Mouse (Mus musculus) limb, embryonic 11.5 days (tissue): ENCODE results near the gene Laptm4a. TPM values are rescaled to one million over a fixed set of nuclear protein-coding genes. Genes with fewer than 3 reads are reported as not detected.
A peak's percentile ranks its signal among the peaks of the same experiment; 100 is the strongest.

Experiments
- ATAC-seq: fragments of 200-750 bp; cut with Nextera tagmentation; 2 replicates; pipeline ENCODE4 v1.8.0; 2017; ENCODE audit warnings: low read depth; ENCODE audit not compliant: insufficient number of reproducible peaks, low FRiP score, low TSS enrichment
- DNase-seq: peaks from one replicate; pipeline ENCODE4 v3.0.0-alpha.2; 2015; ENCODE audit warnings: low spot score
- H3K27ac ChIP-seq: fragments of 300-500 bp; sonication (generic); replicated peaks from 2 replicates; pipeline ENCODE4 v1.5.1; 2014; ENCODE audit warnings: low read depth, mild to moderate bottlenecking, low read length
- H3K27me3 ChIP-seq: fragments of 300-500 bp; sonication (generic); 2 replicates; pipeline ENCODE4 v1.6.1; 2014; ENCODE audit warnings: mild to moderate bottlenecking, low read length, mixed read lengths; ENCODE audit not compliant: control insufficient read depth, insufficient read depth
- H3K36me3 ChIP-seq: fragments of 300-500 bp; sonication (generic); 2 replicates; pipeline ENCODE4 v1.6.1; 2014; ENCODE audit warnings: mild to moderate bottlenecking, low read length, moderate library complexity, mixed read lengths; ENCODE audit not compliant: control insufficient read depth, insufficient read depth
- H3K4me1 ChIP-seq: fragments of 300-500 bp; sonication (generic); 2 replicates; pipeline ENCODE4 v1.6.1; 2014; ENCODE audit warnings: low read length, mixed read lengths; ENCODE audit not compliant: control insufficient read depth, insufficient read depth
- H3K4me2 ChIP-seq: fragments of 300-500 bp; sonication (generic); 2 replicates; pipeline ENCODE4 v1.6.1; 2014; ENCODE audit warnings: low read depth, mild to moderate bottlenecking, moderate library complexity; ENCODE audit not compliant: severe bottlenecking
- H3K4me3 ChIP-seq: fragments of 300-500 bp; sonication (generic); 2 replicates; pipeline ENCODE4 v1.5.1; 2014; ENCODE audit warnings: low read depth, low read length
- H3K9ac ChIP-seq: fragments of 300-500 bp; sonication (generic); 2 replicates; pipeline ENCODE4 v1.6.1; 2014; ENCODE audit warnings: mild to moderate bottlenecking, low read length
- H3K9me3 ChIP-seq: fragments of 300-500 bp; sonication (generic); 2 replicates; pipeline ENCODE4 v1.6.1; 2016; ENCODE audit warnings: low read length; ENCODE audit not compliant: control insufficient read depth
- WGBS: fragments of 180-500 bp; shearing (Covaris S2); extraction: QIAGEN DNeasy Blood & Tissue Kit; methylation state at CpG from one replicate; pipeline ENCODE4 v1.1.7; 2014; 5-methylcytosine and 5-hydroxymethylcytosine counted together
- polyA plus RNA-seq: library from polyadenylated mRNA; unstranded; fragments of >200 nt; fragmentation: Nextera tagmentation; extraction: Ambion mirVana; gene quantifications from 2 replicates; pipeline ENCODE4 v1.2.1, GENCODE M21; 2014

Gene Laptm4a
- polyA plus RNA-seq, 1 experiment from 2014 or later = 202 TPM

DNA sequence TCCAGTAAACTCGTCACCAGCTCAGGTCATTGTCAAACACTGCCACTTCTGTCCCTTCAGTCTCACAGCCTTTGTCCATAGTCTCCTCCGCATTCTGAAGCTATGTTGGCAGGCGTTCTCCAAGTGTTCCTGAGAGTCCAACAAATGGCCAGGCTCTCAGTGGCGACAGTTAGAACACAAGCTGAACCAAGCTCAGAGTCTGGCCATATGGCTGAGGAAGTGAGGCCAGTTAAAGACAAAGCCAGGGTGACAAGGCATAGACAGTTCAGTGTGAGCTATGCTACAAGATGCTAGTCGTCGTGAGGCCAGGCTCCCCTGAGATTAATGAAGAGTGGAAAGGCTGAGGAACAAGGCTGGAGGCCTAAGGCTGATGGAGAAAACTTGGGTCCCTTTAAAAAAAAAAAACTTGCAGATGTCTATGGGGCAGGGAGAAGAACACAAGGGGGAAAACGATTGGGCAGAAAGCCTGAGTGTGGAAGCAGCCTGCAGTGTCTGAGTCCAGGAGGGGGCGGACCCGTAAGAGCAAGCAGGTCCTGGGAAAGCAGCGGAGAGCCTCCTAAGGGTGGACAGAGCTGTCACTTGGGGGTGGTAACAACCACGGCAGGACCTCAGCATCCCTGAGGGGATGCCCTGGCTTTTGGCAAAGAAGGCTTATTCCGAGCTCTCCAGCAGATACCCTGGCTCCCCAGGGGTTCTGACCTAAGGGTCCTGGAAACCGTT, 36.9 kb upstream of the Laptm4a start:
- peak overlapping the region; percentile 43; the same call in 1 of the 2 replicates for H3K27ac ChIP-seq
- no peaks in the 10 kb centered on the region for H3K36me3 ChIP-seq
- DNase-seq (no peak), ATAC-seq (peak; percentile 14; the same call in 1 of the 2 replicates)
- 19% methylated on average over 13 of the region's 13 CpGs for WGBS
- no peaks in the 10 kb centered on the region for H3K9me3 ChIP-seq
- peaks cover 16% of the 10 kb centered on the region for H3K4me1 ChIP-seq
- no peaks in the 10 kb centered on the region for H3K27me3 ChIP-seq
- no peak overlapping the region for H3K4me3 ChIP-seq
- no peak overlapping the region for H3K9ac ChIP-seq
- H3K4me2 ChIP-seq = peak overlapping the region; percentile 13; the same call in 1 of the 2 replicates

DNA sequence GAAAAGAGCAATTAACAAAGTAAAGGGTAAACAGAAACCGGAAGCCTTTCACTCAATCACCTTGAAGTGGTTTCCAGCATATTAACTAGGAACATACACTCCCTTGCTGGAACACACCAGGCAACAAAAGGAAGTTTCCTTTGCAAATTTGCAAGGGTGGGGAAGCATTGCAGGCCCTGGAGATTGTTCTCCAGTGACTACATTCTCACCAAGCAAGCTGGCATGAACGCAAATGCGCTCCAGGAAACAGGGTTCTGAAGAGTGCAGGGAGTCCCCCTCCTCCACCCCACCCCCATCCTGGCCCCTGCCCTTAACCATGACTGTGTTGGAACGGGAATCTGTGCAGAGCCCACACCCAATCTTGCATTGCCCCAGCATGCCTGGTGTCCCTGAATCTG, 36.3 kb upstream of the Laptm4a start:
- H3K4me1 ChIP-seq = peaks cover 16% of the 10 kb centered on the region
- ATAC-seq (no peak), DNase-seq (peak; percentile 58)
- no peak overlapping the region for H3K9ac ChIP-seq
- no peak overlapping the region for H3K4me3 ChIP-seq
- H3K27ac ChIP-seq = peak overlapping the region; percentile 43
- 3% methylated on average over 4 of the region's 4 CpGs for WGBS
- H3K36me3 ChIP-seq = no peaks in the 10 kb centered on the region
- peak overlapping the region; percentile 13; the same call in 1 of the 2 replicates for H3K4me2 ChIP-seq
- H3K9me3 ChIP-seq = no peaks in the 10 kb centered on the region
- H3K27me3 ChIP-seq = no peaks in the 10 kb centered on the region

DNA sequence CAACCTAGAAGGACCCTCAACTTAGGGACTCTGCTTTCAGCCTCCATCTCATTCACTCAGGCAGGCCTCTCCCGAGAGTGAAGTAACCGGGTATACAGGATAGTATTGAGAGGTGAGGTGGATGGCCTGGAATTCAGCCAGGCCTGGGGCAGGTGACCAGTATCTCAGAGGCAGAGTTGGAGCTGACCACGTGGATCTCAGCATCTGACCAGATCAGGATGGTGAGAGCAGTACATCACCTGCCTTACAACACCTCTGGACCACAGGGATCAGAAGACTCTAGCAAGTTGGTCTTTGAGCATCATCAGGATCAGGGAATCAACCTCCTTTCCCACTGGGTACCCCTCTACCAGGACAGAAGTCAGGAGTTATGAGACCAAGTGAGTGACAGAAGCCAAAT, 35.5 kb upstream of the Laptm4a start:
- Histone ChIP-seq H3K36me3 (no peaks in the 10 kb centered on the region), H3K27ac (no peak overlapping the region), H3K27me3 (no peaks in the 10 kb centered on the region), H3K4me2 (no peak overlapping the region), H3K4me1 (peaks cover 11% of the 10 kb centered on the region), H3K4me3 (no peak overlapping the region), H3K9me3 (no peaks in the 10 kb centered on the region), H3K9ac (no peak overlapping the region)
- no peak for ATAC-seq
- WGBS = 70% methylated on average over 3 of the region's 3 CpGs
- no peak for DNase-seq

DNA sequence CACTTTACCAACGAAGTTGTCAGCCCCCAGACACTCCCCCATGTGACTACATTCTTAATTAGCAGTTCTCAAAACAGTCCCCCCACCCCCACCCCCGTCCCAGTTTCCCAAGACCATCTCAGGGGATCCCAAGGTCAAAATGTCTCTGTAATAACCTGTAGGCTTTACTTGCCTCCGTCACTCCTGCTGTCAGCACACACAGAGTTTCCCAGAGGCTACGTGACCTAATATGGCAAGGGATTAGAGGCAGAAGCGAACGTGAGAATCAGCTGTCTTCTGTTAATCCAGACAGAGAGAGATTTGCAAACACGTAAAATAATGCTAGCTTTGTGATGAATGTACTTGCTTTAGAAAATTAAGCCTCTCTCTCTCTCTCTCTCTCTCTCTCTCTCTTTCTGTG, 33.0 kb upstream of the Laptm4a start:
- no peaks in the 10 kb centered on the region for H3K9me3 ChIP-seq
- H3K4me1 ChIP-seq = peaks cover 12% of the 10 kb centered on the region
- DNase-seq (no peak), ATAC-seq (no peak)
- H3K27me3 ChIP-seq = no peaks in the 10 kb centered on the region
- H3K4me3 ChIP-seq = no peak overlapping the region
- H3K36me3 ChIP-seq = no peaks in the 10 kb centered on the region
- H3K27ac ChIP-seq = no peak overlapping the region
- H3K9ac ChIP-seq = no peak overlapping the region
- H3K4me2 ChIP-seq = no peak overlapping the region
- 33% methylated on average over 7 of the region's 7 CpGs for WGBS

DNA sequence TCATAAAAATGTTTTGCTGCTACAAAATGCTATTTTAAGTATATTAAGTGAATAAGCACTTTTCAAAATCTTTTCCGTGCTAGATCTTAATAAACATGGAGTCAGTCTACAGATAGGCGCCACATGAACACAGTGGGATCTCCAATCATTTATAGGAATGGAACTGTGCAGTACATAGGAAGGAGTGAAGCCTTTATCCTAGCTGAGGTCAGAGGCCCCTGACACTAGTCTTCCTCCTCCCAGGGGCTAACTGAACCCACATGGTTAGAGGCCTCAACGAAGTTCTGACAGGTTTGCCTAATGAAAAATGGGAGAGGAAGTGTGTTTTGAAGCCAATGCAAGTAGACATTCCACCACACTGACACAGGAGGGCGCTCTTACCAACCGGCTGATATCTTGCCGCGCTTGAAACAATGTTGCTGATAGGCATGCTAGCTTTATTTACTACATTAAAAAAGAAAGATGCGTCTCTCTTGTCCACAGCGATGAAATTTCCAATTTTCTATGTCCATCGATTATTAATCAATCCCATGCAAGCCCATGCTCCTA, 32.3 kb upstream of the Laptm4a start:
- no peak for ATAC-seq
- H3K27ac ChIP-seq = no peak overlapping the region

DNA sequence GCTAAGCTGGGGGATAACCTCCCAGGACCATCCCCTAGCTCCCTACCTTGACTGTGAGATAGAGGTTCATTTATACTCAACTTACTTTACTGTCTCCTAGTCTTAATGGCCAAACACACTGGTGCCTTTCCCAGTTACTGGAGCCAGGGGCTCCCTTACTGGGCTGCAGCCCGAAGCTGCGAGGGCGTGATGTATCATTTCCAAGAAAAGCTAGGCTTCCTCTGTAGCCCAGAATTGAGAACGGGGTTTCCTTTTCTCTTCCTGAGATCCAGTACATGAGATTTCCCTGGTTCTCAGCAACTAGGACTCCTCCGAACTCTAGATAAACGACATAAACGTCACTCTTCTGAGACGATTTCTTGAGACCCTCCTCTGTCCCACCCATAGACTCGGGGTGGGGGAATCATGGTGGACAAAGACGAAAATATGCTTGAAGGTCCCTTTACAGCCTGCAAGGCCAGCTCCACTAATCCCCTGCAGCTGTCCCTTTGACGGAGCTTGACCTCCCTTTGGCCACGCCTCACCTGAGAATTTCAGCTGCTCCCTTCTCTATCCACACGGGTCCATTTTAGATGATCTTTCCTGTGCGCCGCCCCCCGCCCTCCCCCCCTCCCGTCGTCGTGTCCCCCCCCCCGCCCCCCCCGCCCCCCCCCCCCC, 28.5 kb upstream of the Laptm4a start:
- WGBS = 48% methylated on average over 14 of the region's 21 CpGs
- H3K36me3 ChIP-seq = no peaks in the 10 kb centered on the region
- no peaks in the 10 kb centered on the region for H3K9me3 ChIP-seq
- no peaks in the 10 kb centered on the region for H3K27me3 ChIP-seq
- H3K4me2 ChIP-seq = no peak overlapping the region
- ATAC-seq = no peak
- H3K9ac ChIP-seq = no peak overlapping the region
- no peak overlapping the region for H3K27ac ChIP-seq
- H3K4me1 ChIP-seq = peaks cover 5% of the 10 kb centered on the region
- no peak for DNase-seq
- no peak overlapping the region for H3K4me3 ChIP-seq

More for the DNA sequence above, 32.3 kb upstream of the Laptm4a start:
- no peak overlapping the region for H3K9ac ChIP-seq
- no peak overlapping the region for H3K4me2 ChIP-seq
- H3K4me3 ChIP-seq = no peak overlapping the region
- H3K4me1 ChIP-seq = peaks cover 14% of the 10 kb centered on the region
- H3K9me3 ChIP-seq = no peaks in the 10 kb centered on the region
- WGBS = 16% methylated on average over 10 of the region's 10 CpGs
- DNase-seq = peak; percentile 86
- no peaks in the 10 kb centered on the region for H3K36me3 ChIP-seq
- no peaks in the 10 kb centered on the region for H3K27me3 ChIP-seq

DNA sequence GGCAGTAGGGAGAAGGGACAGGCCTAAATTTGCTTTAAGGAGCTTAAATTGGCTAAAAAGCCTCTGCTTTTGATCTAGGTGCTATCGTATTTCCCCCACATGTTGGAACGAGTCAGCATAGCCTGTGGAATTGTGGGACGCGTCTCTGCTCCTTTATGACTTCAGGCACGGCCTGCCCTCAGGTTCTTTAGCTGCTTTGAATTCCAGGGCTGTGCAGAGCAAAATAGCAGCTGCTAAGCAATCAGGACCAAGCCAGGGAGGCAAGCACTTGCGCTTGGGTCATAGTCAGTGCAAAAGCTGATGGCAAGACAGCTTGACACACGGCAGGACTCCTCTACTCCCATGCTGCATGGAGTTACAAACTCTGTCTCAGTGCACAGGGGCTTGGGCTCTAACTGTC, 24.3 kb upstream of the Laptm4a start:
- ATAC-seq = no peak
- no peaks in the 10 kb centered on the region for H3K9me3 ChIP-seq
- H3K4me3 ChIP-seq = no peak overlapping the region
- no peaks in the 10 kb centered on the region for H3K36me3 ChIP-seq
- H3K27ac ChIP-seq = peak overlapping the region; percentile 36; the same call in 1 of the 2 replicates
- no peak overlapping the region for H3K4me2 ChIP-seq
- 11% methylated on average over 7 of the region's 7 CpGs for WGBS
- peak; percentile 59 for DNase-seq
- no peaks in the 10 kb centered on the region for H3K27me3 ChIP-seq
- no peak overlapping the region for H3K9ac ChIP-seq
- peaks cover 15% of the 10 kb centered on the region for H3K4me1 ChIP-seq

DNA sequence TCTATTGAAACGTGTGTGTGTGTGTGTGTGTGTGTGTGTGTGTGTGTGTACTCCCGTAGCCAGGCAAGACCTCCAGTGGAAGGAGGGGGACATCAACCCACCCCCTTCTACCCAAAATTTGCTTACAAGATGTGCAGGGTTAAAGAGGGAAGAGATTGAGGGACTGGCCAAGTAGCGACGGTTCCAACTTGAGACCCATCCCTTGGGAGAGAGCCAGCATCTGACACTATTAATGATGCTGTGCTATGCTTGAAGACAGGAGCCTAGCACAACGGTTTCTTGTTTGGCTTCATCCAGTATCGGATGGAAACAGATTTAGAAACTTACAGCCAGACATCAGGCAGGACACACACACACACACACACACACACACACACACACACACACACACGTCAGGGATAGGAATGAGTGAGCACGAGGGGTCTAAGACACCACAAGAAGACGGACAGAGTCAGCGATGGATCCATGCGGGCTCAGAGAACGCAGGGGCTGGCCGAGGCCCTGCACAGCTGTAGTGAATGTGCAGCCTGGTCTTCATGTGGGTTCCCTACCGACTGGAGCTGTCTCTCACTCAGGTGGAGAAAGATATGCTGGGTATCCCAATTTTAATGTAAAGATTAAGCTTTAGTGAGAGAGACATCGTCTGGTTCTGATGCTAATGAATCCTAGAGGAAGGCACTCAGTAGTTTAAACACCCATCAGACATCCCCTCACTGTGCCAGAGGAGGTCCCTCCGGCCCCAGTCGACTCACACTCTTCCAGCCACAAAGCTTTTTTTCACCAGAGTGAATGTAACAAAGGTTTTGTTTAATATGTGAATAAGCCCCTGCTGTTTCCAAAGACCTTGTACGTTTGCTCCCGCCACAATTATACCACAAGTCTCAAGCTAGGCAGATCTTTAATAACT, 22.3 kb upstream of the Laptm4a start:
- no peaks in the 10 kb centered on the region for H3K36me3 ChIP-seq
- H3K9me3 ChIP-seq = no peaks in the 10 kb centered on the region
- no peak overlapping the region for H3K4me2 ChIP-seq
- H3K27me3 ChIP-seq = no peaks in the 10 kb centered on the region
- DNase-seq (no peak), ATAC-seq (no peak)
- H3K4me1 ChIP-seq = peaks cover 13% of the 10 kb centered on the region
- H3K9ac ChIP-seq = no peak overlapping the region
- 80% methylated on average over 19 of the region's 19 CpGs for WGBS
- no peak overlapping the region for H3K27ac ChIP-seq
- H3K4me3 ChIP-seq = no peak overlapping the region
